Mouse (Mus musculus): ENCODE data around the gene Ap2a2. TPM values are rescaled to one million over a fixed set of nuclear protein-coding genes. Genes with fewer than 3 reads are reported as not detected.

Gene Ap2a2
- polyA plus RNA-seq, 1 experiment from 2014 or later: 93.4 TPM

DNA sequence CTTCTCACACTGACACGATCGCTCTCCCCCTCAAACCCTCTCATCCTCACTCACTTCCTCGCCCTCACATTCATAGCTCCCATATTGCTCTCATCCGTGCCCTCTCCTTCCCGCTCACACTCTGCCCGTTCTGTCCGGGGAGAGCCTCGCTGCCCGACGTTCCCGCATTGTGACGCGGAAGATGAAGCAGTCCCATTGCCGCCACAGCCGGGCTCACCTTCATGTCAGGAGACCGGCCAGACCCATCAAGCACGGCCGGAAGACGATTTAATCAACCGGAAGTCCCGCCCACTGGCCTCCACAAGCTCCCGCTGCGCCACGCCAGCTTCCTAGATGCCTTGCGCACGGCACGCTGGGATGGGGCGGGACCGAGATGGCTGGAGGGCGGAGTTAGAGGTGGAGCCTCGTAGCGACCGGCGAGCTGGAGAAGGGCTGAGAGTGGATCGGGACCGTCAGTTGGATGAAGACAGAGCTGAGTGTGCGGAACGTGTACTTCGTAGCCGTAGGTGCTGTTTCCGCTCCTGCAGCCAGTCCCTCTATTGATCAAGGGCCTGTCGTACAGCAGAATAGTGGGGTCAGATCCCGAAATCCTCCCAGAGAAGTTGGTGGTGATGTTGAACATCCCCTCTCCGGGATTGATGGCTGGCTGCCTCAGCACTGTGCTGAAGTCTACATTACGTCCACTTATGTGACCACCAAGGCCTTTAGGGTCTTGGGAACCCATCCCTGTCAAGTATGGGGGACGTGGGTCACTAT, 22.2 kb upstream of the Ap2a2 start, which contains the start of gene Chid1:
TSS of gene Chid1 (minus strand) at position 302 of the 756 bp plus-strand sequence.
- Histone ChIP-seq H3K4me3 (peak within 1 kb of the TSS; percentile 76), H3K9me3 (no peaks in the 10 kb centered on the region)

DNA sequence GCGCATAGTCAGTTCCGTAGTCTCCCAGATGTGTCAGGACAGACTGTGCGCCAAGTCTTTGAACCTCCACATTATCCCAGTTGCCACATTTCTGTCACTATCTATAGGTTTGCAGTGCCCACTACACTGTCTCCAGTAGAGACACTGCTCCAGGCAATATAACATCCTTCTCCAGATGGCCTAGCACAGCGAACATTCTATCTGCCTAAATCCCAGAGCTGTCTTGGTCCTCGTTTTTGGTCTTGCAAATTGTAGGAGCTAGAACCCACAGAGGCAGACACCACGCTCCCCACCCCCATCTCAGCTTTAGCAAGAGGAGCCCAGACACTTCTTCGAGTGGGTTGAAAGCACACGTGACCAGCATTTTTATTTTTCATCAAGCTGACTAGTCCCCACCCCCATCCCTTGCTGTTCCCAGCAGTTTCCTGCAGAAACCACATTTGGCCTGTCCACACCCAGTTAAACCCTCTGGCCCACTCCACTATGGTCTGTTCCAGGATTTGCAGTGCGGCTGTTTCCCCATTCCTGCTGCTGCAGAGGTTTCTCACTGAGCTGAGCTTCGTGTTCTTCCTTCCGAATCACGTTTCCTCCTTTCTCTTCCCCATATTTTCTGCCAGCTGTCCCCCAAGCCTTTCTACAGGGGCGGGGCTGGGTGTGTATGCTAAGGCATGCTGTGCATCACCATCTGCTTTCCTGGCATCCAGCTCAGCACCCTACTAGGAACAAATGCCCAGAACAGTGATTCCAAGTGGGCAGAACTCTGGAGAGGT, 21.5 kb upstream of the Ap2a2 start:
- Histone ChIP-seq H3K4me2 (replicated peaks) (peak overlapping the region; percentile 91), H3K27ac (peak overlapping the region; percentile 78), H3K4me1 (peaks cover 30% of the 10 kb centered on the region), H3K9me3 (no peaks in the 10 kb centered on the region), H3K27me3 (no peaks in the 10 kb centered on the region), H3K9ac (peak overlapping the region; percentile 63), H3K4me3 (peak overlapping the region; percentile 76), H3K36me3 (no peaks in the 10 kb centered on the region)
- 54% methylated on average over 13 of the region's 13 CpGs for WGBS
- ATAC-seq (ENCODE audit: low FRiP score, low read depth): 0 out of 2 replicates have a peak, but pooled peaks have one; percentile 13

More for the DNA sequence above, 22.2 kb upstream of the Ap2a2 start, which contains the start of gene Chid1:
- no peaks in the 10 kb centered on the region for H3K36me3 ChIP-seq
- H3K9ac ChIP-seq: peak within 1 kb of the TSS; percentile 82
- H3K4me2 ChIP-seq (replicated peaks): peak within 1 kb of the TSS; percentile 91
- H3K27ac ChIP-seq: peak within 1 kb of the TSS; percentile 78
- ATAC-seq (ENCODE audit: low FRiP score, low read depth): peak; percentile 92
- WGBS: 1% methylated on average over 46 of the region's 46 CpGs
- H3K4me1 ChIP-seq: peaks cover 30% of the 10 kb centered on the region
- H3K27me3 ChIP-seq: no peaks in the 10 kb centered on the region

DNA sequence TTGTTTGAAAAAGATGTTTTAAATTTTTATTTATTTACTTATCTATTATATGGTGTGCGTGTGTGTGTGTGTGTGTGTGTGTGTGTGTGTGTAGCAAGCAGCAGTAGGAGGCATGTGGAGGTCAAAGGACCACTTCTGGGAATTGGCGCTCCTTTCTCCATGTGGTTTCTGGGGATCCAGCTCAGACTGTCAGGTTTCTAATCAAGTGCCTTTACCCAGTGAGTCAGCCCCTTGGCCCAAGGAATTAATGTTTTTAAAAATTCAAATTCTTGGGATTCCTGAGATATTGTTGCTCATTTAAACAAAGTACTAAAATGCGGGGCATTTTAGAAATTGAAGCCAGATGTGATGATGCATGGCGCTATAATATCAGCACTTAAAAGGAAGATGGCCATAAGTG, 20.3 kb upstream of the Ap2a2 start:
- 62% methylated on average over 4 of the region's 4 CpGs for WGBS

DNA sequence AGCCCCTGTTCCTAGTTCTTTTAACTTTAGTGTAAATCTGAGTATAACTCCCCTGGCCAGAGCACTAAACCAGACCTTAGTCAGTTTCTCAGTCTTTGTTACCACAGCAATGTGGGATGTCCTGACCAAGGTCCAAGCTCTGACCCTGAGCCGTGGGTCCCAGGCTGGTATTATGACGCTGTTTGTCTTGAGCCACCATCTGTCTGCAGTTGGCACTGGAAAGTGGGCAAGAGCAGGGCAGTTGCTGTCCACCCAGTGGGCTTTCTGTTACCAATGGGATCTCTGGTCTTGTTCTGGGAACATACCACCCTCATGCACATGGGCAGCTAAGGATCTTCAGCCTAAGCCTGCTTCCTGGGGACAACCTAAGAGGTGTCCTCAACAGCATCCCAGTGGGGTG, 19.4 kb upstream of the Ap2a2 start:
- 77% methylated on average over 2 of the region's 2 CpGs for WGBS
- H3K4me3 ChIP-seq: no peak overlapping the region
- H3K27me3 ChIP-seq: no peaks in the 10 kb centered on the region
- no peak overlapping the region for H3K27ac ChIP-seq
- H3K9ac ChIP-seq: no peak overlapping the region
- no peak for ATAC-seq (ENCODE audit: low FRiP score, low read depth)
- H3K4me2 ChIP-seq (replicated peaks): no peak overlapping the region
- H3K9me3 ChIP-seq: no peaks in the 10 kb centered on the region
- H3K36me3 ChIP-seq: no peaks in the 10 kb centered on the region
- peaks cover 30% of the 10 kb centered on the region for H3K4me1 ChIP-seq

More for the DNA sequence above, 20.3 kb upstream of the Ap2a2 start:
- H3K4me1 ChIP-seq: peaks cover 30% of the 10 kb centered on the region
- H3K9me3 ChIP-seq: no peaks in the 10 kb centered on the region
- H3K27me3 ChIP-seq: no peaks in the 10 kb centered on the region
- ATAC-seq (ENCODE audit: low FRiP score, low read depth): no peak
- no peaks in the 10 kb centered on the region for H3K36me3 ChIP-seq
- no peak overlapping the region for H3K9ac ChIP-seq
- no peak overlapping the region for H3K4me2 ChIP-seq (replicated peaks)
- H3K27ac ChIP-seq: no peak overlapping the region
- no peak overlapping the region for H3K4me3 ChIP-seq

DNA sequence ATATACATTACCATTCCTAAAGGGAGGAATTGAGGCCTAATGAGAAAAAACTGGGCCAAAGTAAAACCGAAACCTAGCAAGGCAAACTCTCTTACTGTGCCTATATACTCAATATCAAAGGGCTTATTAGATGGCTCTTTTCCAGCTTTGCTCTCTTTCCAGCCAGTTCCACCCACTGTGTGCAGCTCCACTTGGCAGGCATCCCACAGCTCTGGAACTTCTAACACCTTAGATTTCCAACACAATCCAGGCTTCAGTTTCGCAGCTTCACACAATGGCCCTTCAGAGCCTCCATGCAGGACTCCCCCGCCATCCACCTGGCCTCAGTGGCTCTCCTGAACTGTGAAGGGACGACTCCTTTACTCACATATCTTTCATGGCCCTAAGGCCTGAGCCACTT, 17.3 kb upstream of the Ap2a2 start:
- H3K4me2 ChIP-seq (replicated peaks): no peak overlapping the region
- H3K9ac ChIP-seq: no peak overlapping the region
- peak overlapping the region; percentile 53; the same call in 1 of the 2 replicates for H3K27ac ChIP-seq
- H3K36me3 ChIP-seq: no peaks in the 10 kb centered on the region
- H3K9me3 ChIP-seq: no peaks in the 10 kb centered on the region
- no peaks in the 10 kb centered on the region for H3K27me3 ChIP-seq
- H3K4me3 ChIP-seq: no peak overlapping the region
- 47% methylated on average over 4 of the region's 4 CpGs for WGBS
- ATAC-seq (ENCODE audit: low FRiP score, low read depth): peak; percentile 70
- peaks cover 19% of the 10 kb centered on the region for H3K4me1 ChIP-seq

DNA sequence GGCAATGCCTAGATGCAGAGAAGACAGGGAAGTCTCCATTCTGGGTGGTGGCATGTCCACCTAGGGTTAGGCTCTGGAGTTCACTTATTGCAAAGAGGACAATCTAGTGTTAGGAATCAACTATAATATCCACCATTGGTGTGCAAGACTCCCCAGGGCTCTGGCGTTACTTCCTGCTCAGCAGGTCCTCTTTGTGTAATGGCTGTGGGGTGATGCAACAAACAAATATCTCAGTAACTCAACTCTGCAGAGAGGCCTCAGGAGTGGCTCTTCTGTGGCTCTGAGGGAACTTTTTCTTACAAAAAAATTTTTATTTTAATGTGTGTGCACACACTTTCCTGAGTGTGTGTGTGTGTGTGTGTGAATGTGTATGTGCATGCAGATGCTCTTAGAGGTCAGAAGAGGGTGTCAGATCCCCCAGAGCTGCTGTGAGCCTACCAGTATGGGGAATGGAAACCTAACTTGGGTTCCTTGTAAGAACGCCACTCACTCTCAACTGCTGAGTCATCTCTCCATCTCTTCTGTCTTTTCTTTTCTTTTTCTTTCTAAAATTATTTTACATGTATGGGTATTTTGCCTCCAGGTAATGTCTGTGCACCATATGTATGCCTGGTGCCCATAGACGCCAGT, 12.4 kb upstream of the Ap2a2 start:
- 73% methylated on average over 3 of the region's 3 CpGs for WGBS
- H3K9ac ChIP-seq: no peak overlapping the region
- H3K36me3 ChIP-seq: no peaks in the 10 kb centered on the region

DNA sequence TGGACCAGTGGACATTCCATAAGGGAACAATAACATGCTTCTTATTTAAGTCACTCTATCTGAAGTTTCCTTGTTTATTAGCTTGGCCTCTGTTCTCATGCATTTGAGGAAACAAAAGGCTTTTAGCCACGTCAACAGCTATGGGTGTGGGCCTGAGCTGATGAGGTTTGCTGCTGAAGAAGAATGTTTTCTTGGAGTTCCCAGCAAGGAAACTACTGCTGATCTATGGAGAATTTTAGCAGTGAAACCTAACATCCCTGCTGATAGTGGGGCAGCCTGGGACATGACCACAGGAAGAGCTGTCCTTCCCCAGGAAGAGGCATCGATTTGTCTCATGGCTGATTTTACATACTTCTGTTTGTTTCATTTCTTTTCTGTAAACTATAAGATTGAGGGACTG, 11.5 kb upstream of the Ap2a2 start:
- Histone ChIP-seq H3K4me1 (no peaks in the 10 kb centered on the region), H3K27ac (no peak overlapping the region), H3K4me3 (no peak overlapping the region), H3K36me3 (no peaks in the 10 kb centered on the region), H3K9me3 (no peaks in the 10 kb centered on the region), H3K9ac (no peak overlapping the region), H3K4me2 (replicated peaks) (no peak overlapping the region), H3K27me3 (no peaks in the 10 kb centered on the region)
- ATAC-seq (ENCODE audit: low FRiP score, low read depth): no peak
- WGBS: 76% methylated on average over 2 of the region's 2 CpGs

More for the DNA sequence above, 12.4 kb upstream of the Ap2a2 start:
- ATAC-seq (ENCODE audit: low FRiP score, low read depth): no peak
- Histone ChIP-seq H3K4me1 (no peaks in the 10 kb centered on the region), H3K4me3 (no peak overlapping the region), H3K4me2 (replicated peaks) (no peak overlapping the region), H3K27me3 (no peaks in the 10 kb centered on the region), H3K9me3 (no peaks in the 10 kb centered on the region), H3K27ac (no peak overlapping the region)

DNA sequence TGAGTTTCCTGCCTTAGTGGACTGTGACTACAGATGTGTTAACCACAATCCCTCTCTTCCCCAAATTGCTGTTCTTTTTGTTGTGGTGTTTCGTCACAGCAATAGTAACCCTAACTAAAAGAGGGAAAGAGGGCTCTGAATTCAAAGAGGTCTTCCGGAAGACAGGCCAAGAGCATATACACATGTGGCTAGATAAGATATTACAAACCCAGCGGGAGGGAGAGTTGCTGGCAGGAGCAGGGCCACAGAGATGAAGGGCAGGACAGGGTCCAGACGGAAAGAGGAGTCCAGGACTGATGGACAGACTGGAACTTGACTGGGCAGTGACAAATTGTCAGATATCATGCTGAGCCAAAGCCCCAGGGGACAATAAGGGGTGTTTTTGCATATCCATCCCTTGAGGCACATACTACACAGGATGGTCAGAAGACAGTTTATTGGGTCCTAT, 3.6 kb upstream of the Ap2a2 start:
- Histone ChIP-seq H3K4me1 (peaks cover 9% of the 10 kb centered on the region), H3K27me3 (no peaks in the 10 kb centered on the region), H3K4me2 (replicated peaks) (no peak overlapping the region), H3K4me3 (no peak overlapping the region), H3K27ac (no peak overlapping the region), H3K9ac (no peak overlapping the region), H3K9me3 (no peaks in the 10 kb centered on the region), H3K36me3 (no peaks in the 10 kb centered on the region)
- ATAC-seq (ENCODE audit: low FRiP score, low read depth): no peak
- WGBS: 64% methylated on average over 4 of the region's 4 CpGs

DNA sequence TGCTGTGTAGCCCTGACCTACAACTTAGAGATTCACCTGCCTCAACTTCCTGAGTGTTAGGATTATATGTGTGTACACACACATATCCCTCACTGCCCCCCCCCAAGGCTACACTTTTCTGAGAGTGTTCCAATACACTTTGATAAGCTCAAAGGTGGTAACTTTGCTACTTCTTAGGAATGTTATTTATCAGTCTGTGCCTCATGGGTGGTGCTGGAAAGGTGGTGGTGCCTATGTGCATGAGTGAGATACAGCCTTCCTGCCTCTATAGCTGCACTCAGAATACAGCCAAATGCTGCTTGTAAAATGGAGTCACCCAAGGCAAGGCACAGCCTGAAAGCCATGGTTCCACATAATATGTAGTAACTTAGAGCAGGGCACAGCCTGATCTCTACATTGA, 3.0 kb upstream of the Ap2a2 start:
- H3K9ac ChIP-seq: no peak overlapping the region
- H3K4me3 ChIP-seq: no peak overlapping the region
- no peaks in the 10 kb centered on the region for H3K9me3 ChIP-seq
- no peak overlapping the region for H3K27ac ChIP-seq
- no peak for ATAC-seq (ENCODE audit: low FRiP score, low read depth)
- H3K36me3 ChIP-seq: no peaks in the 10 kb centered on the region
- H3K4me1 ChIP-seq: peaks cover 15% of the 10 kb centered on the region
- H3K27me3 ChIP-seq: no peaks in the 10 kb centered on the region
- no peak overlapping the region for H3K4me2 ChIP-seq (replicated peaks)

DNA sequence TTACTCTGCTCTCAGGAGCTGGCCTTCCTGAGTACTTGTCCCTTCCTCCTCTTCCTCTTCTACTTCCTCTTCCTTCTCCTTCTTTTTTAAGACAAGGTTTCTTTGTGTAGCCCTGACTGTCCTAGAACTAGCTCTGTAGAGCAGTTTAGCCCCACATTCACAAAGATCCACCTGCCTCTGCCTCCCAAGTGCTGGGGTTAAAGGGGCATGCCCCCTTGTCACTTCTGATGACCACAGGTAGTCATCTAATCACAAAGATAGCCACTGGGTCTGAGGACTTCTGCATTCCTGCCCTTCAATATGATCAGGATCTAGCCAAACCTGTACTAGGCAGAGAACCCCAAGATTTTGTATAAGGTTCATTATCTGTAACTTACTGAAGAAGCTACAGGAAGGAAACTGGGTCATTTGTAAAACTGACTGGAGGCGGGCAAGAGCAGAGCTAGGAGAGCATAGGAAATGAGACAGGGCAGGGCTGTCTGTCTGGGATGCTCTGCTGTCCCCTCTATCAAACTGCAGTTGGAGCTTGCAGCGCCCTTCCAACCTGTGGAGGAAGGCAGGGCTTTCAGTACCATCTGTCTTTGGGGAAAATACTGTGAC, 2.1 kb upstream of the Ap2a2 start:
- Histone ChIP-seq H3K4me1 (peaks cover 24% of the 10 kb centered on the region), H3K27me3 (no peaks in the 10 kb centered on the region), H3K4me2 (replicated peaks) (no peak overlapping the region), H3K9ac (no peak overlapping the region), H3K27ac (no peak overlapping the region), H3K9me3 (no peaks in the 10 kb centered on the region), H3K36me3 (no peaks in the 10 kb centered on the region), H3K4me3 (no peak overlapping the region)
- whole genome bisulfite sequencing: 67% methylated on average over 2 of the region's 2 CpGs
- no peak for ATAC-seq (ENCODE audit: low FRiP score, low read depth)

DNA sequence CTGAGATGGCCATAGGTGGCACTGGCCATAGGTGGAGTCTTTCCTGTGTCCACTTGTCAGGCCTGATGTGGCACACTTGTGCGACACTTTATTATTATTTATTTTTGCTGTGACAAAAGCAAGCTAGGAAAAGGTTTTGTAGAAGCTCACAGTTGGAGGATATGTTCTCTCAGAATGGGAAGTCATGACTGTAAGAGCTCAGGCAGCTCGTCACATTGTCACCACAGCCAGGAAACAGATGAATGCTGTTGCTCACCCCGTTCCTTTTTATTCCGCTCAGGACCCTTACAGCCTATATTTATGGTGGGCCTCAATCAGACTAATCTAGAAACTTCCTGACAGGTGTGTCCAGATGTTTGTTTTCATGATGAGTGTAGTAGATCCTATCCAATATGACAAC, 1.5 kb upstream of the Ap2a2 start:
- Histone ChIP-seq H3K9ac (no peak overlapping the region), H3K4me1 (peaks cover 30% of the 10 kb centered on the region), H3K27me3 (no peaks in the 10 kb centered on the region), H3K4me3 (no peak overlapping the region), H3K36me3 (peaks cover 3% of the 10 kb centered on the region; the same call in 1 of the 2 replicates), H3K4me2 (replicated peaks) (no peak overlapping the region), H3K9me3 (no peaks in the 10 kb centered on the region), H3K27ac (no peak overlapping the region)
- no peak for ATAC-seq (ENCODE audit: low FRiP score, low read depth)
- WGBS: 80% methylated on average over 4 of the region's 4 CpGs

All from limb, embryonic 13.5 days (tissue).